Mouse (Mus musculus) left cerebral cortex, adult 11 months (tissue): ENCODE data around the gene Chchd3.

Source experiments
- DNase-seq: peaks from one replicate; pipeline ENCODE4 v3.0.0; 2022; ENCODE audit warnings: low spot score

Chchd3 gene

DNA sequence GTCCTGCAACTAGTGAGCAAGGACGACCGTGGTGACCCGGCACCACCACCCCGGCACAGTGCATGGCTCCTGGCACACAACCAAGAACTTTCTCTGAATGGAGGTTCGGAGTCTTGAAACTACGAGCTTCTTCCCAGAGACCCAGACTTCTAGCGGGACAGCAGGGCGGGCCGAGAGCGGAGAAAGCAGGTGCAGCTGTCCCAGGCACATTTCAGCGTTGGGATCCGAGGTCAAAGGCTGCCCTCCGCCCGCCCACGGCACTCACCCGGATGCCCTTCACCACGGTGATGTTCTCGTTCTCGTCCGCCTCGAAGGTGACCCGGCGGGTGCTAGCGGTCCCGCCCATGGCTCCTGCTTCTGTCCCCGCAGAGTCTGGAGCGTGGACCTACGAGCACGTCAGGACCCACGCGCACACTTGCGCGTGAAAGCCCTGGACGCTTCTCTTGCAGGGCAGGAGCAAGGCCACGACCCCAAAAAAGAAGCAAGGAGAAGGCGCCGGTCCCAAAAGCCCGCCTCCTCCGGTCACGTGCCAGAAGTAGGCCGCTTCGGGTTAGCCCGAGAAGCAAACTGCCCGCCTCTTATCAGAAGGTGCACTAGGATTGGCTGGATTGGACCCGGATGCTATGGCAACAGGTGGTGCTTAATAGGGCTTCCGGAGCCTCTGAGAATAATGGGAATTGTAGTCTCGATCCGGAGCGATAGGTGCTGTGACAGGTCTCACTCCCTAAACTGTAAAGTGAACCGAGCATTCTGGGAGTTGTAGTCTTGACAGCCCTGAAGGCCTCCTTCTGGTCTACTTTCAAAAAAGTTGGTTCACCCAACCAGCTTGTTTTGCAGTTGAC lies at the start of gene Chchd3:
Gene Chchd3 (minus strand): TSS at position 526 of the 842 bp plus-strand sequence.
- DNase-seq: peak; percentile 98

DNA sequence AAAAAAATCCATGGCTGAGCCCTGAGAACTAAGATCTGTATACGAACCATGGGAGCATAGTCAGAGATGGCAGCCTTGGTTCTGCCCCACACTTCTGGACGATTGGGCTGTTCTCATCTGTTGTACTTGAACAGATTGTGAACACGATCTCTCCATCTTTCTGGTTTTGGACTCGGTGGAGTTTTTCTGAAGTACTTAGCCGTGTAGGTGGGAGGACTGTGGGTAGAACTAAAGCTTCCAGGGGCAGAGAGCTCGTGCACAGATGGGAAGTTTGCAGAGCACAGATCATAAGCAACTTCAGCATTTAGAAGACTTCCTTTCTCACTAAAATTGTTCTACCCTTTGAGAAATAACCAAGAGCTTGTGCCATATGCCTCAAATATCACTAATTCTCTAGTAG lies 44.6 kb upstream of the Chchd3 start:
- DNase-seq: peak; percentile 21

DNA sequence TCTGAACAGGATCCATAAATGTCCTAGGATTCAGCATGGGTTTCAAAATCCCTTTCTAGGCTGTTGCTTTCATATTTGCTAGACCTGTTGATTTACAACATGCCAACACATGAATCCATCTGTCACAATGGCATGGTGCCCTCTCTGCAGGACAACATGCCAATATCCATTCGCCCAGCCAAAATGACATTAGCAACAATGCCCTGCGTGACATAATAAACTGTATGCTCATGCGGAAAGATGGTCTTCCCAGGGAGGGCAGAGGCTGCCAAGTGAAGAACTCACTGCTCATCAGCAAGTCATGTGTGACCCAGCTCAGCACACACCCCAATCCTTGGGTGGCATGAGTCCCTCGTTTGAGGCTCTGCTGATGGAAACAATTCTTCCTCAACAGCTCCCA lies 38.8 kb upstream of the Chchd3 start:
- DNase-seq: no peak

- peak; percentile 4 for DNase-seq
These were observed 34.7 kb upstream of the Chchd3 start for GRCm38 (mm10) chr6:33094671-33095233.

DNA sequence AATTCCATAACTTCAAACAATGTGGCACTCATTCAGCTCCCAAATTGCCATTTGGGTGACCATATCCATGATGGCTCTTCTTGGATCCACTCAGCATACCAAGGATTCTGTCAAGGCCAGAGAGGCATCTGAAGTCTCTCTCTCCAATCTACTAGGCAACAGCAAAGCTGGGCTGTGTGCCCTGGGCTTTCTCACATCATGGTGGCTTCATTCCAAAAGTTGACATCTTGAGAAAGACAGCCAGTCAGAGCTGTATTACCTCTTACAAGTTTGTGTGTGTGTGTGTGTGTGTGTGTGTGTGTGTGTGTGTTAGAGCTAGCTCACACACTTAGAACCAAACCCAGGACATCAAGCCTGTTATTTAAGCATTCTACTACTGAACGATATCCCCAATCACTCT lies 20.1 kb upstream of the Chchd3 start:
- no peak for DNase-seq

- no peak for DNase-seq
These were observed 18.3 kb upstream of the Chchd3 start for GRCm38 (mm10) chr6:33078260-33078936.

- DNase-seq: no peak
These were observed 6.4 kb upstream of the Chchd3 start for GRCm38 (mm10) chr6:33066462-33066861.

GRCm38 (mm10) chr6:33059276-33059675 lies 784 bp downstream of the Chchd3 start:
- no peak for DNase-seq

DNA sequence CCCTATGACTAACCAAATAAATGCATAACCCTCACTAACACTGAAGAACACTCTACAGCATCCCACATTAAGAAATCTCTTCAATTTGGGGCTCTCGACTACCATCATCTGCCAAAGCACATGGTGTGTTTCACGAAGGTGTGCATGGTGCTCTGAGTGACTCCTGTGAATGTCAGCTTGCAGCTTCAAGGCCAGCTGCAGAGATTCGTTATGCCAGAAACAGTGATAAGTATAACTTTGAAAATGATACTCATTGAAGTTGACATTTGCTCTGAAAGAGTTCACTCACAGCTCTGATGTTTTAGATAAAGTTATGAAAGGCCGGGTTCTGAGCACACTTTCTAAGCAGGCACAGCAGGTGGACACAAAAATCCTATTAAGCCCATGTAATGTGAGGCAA lies 3.7 kb downstream of the Chchd3 start:
- no peak for DNase-seq

GRCm38 (mm10) chr6:33055663-33056062 lies 4.4 kb downstream of the Chchd3 start:
- no peak for DNase-seq

DNA sequence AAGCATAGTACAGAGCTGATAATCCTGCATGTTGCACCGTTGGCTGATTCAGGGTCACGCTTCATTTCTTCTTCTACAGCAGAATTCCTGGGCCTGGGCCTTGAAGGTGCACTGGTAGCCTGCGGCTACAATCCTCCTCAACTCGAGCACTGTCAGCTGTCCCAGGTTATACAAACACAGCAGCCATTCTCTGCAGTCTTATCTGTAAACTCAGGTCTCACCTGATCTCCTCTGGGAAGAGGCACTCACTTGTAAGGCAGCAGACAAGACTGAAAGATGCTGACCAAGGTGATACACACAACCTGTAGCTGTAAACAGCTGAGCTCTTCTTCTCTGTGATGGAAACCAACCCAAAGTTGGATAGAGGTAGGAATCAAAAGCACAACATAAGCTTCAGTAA lies 5.1 kb downstream of the Chchd3 start:
- no peak for DNase-seq

- DNase-seq: no peak
These were observed 8.4 kb downstream of the Chchd3 start for GRCm38 (mm10) chr6:33051642-33052041.

DNA sequence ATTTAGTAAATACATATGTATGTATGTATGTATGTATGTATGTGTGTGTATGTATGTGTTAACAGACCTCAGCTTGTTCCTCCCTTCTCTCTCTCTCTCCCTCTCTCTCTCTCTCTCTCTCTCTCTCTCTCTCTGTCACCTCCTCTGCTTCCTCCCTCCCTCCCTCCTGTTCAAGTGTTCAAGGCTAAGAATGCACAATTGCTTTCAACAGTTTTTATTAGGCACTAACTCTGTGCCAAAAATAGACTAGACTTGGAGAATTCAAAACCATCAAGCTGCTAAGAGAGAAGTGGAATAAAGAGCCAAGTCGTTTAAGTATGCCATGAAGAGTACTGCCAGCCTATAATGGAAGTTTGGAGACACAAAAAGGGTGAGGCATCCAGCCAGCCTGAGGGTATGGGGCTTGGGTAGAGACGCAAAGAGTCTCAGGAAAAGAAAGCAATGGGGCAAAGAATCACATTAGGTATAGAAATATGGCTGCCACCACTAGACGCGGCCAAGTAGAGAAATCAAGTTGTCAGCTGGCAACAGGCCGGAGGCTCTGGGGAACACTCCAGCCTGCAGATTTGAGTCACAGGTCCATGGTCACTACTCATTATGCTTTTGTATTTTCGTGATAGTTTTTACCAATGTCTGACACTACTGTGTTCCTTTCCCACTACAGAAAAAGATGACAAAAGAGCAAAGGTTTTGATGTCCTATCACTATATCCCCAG lies 10.2 kb downstream of the Chchd3 start:
- DNase-seq: no peak

DNA sequence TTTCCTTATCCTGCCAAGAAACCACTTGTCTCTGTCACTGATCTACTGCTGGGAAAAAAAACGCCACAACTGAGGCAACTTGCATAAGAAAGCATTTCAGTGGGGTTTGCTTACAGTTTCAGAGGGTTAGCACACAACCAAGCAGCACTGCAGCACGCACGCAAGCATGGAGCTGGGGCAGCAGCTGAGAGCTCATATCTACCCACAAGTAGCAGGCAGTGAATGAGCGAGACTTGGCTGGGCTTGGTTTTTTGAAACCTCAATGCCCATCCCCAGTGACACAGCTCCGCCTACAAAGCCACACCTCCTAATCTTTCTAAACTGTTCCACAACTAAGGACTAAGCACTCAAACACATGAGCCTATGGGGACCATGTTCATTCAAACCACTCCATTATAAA lies 16.6 kb downstream of the Chchd3 start:
- DNase-seq: no peak

GRCm38 (mm10) chr6:33042880-33043279 lies 17.2 kb downstream of the Chchd3 start:
- DNase-seq: no peak

DNA sequence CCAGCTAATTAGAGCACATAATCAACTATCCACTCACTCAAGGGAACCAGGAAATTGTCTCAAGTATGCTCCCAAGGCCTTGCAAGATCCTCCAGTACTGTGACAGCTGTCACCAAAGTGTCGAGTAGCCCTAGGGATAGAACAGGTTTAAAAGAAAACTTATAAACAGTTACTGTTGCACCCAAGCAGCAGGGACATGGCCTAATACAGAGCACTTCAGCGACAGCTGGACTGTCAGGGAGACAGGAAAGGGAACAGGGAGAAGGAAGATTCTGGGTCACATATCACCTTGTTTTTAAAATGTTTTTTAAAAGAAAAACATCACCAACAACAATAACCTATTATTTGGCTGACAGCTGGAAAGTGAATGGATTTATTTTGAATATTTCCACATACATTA lies 18.1 kb downstream of the Chchd3 start:
- DNase-seq: no peak

DNA sequence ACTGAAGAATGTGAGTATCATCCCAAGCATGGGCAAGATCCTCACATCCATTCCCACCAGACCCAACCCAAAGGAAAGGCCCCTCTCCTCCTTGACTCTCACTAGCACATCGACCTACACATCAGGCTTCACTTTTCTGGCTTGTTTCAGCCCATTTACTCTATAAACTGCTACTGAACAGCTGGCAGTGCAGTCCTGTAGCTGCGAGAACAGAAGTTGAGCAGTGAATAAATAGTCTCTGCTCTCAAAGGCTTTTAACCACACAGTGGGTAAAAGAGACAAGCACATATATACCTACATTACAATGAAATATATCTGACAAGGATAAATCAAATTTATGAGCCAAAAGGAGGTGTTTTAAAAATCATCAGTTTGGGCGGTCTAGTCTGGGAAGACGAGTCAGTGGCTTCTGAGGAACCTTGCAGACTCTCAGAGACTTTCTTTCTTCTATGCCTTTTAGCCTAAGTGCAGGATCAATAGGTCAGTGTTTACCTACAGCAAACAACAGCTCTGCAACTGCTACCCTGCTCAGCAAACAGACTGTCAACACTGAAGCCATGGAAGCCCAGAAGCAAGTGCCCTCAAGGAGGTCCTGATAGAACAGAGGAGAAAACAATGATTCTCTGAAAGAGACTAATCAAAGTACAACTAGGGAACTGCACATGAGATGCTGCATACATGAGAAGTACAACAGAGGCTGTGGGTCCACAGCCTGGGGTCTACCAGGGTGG lies 19.5 kb downstream of the Chchd3 start:
- no peak for DNase-seq

DNA sequence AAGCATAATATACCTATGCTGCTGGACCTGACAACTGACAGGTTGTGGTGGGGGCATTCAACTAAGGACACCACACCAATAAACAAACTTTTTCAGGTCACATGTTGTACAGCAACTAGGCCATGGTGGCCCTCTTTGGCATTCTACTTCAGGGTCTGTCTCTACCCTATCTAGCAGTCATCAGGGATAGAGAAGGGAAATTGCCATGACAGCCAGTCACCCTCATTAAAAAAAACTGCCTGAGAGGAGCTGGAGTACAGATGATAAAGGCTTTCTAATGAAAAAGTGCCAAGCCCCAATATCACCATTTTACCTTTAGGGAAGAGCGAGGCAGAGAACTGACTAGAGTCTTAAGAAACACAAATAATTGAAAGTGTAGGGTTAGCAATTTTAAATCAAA lies 27.5 kb downstream of the Chchd3 start:
- no peak for DNase-seq

- no peak for DNase-seq
These were observed 28.4 kb downstream of the Chchd3 start for GRCm38 (mm10) chr6:33031631-33032030.

GRCm38 (mm10) chr6:33028296-33028695 lies 31.8 kb downstream of the Chchd3 start:
- no peak for DNase-seq

- DNase-seq: no peak
These were observed 35.0 kb downstream of the Chchd3 start for GRCm38 (mm10) chr6:33025041-33025440.

- DNase-seq: no peak
These were observed 55.5 kb downstream of the Chchd3 start for GRCm38 (mm10) chr6:33004607-33005006.
